Mouse (Mus musculus) forebrain, embryonic 10.5 days (tissue): ENCODE measurements at regions not wholly inside any gene's neighbourhood (a gene's known extent, or its start where the extent isn't known, plus 50 kb on each side); places are given as distances from the start of the nearest gene placed in this dataset.

ENCODE experiments used
- DNase-seq: peaks from one replicate; pipeline ENCODE4 v3.0.0-alpha.2; 2017; ENCODE audit warnings: low spot score; ENCODE audit errors: extremely low spot score
- H3K27ac ChIP-seq: fragments of 300-500 bp; sonication (generic); 2 replicates; pipeline ENCODE4 v1.5.1; 2016; ENCODE audit warnings: mild to moderate bottlenecking
- H3K27me3 ChIP-seq: fragments of 300-500 bp; sonication (generic); 2 replicates; pipeline ENCODE4 v1.6.1; 2016; ENCODE audit warnings: mild to moderate bottlenecking; ENCODE audit not compliant: poor library complexity, severe bottlenecking
- H3K36me3 ChIP-seq: fragments of 300-500 bp; sonication (generic); replicated peaks from 2 replicates; pipeline ENCODE4 v1.6.1; 2016; ENCODE audit warnings: mild to moderate bottlenecking, moderate library complexity
- H3K4me1 ChIP-seq: fragments of 300-500 bp; sonication (generic); 2 replicates; pipeline ENCODE4 v1.6.1; 2016
- H3K4me3 ChIP-seq: fragments of 300-500 bp; sonication (generic); 2 replicates; pipeline ENCODE4 v1.5.1; 2016; ENCODE audit warnings: mild to moderate bottlenecking, moderate library complexity
- H3K9me3 ChIP-seq: fragments of 300-500 bp; sonication (generic); 2 replicates; pipeline ENCODE4 v1.6.1; 2016; ENCODE audit warnings: mild to moderate bottlenecking, moderate library complexity
- WGBS: fragments of 180-500 bp; shearing (Covaris S2); methylation state at CpG from one replicate; pipeline ENCODE4 v1.1.7; 2016; 5-methylcytosine and 5-hydroxymethylcytosine counted together

- Histone ChIP-seq H3K9me3 (no peaks in the 10 kb centered on the region), H3K4me1 (peaks cover 21% of the 10 kb centered on the region), H3K36me3 (no peaks in the 10 kb centered on the region), H3K27me3 (0 out of 2 replicates have a peak, but pooled peaks cover 4% of the 10 kb centered on the region), H3K27ac (no peak overlapping the region), H3K4me3 (no peak overlapping the region)
- 29% methylated on average over 1 of the region's 1 CpGs for WGBS
- DNase-seq: no peak
Observed at GRCm38 (mm10) chr2:133994742-133995141, 442.8 kb downstream of the Bmp2 start.

GRCm38 (mm10) chr2:133994337-133994736 is 442.4 kb downstream of the Bmp2 start:
- Histone ChIP-seq H3K9me3 (no peaks in the 10 kb centered on the region), H3K4me1 (peaks cover 21% of the 10 kb centered on the region), H3K27me3 (0 out of 2 replicates have a peak, but pooled peaks cover 4% of the 10 kb centered on the region), H3K27ac (no peak overlapping the region), H3K4me3 (no peak overlapping the region), H3K36me3 (no peaks in the 10 kb centered on the region)
- WGBS: 83% methylated on average over 9 of the region's 9 CpGs
- no peak for DNase-seq

GRCm38 (mm10) chr2:133987671-133988070 is 435.7 kb downstream of the Bmp2 start:
- DNase-seq: no peak
- H3K4me3 ChIP-seq: no peak overlapping the region
- no peak overlapping the region for H3K27ac ChIP-seq
- H3K9me3 ChIP-seq: no peaks in the 10 kb centered on the region
- WGBS: 97% methylated on average over 1 of the region's 1 CpGs
- no peaks in the 10 kb centered on the region for H3K27me3 ChIP-seq
- H3K4me1 ChIP-seq: no peaks in the 10 kb centered on the region
- no peaks in the 10 kb centered on the region for H3K36me3 ChIP-seq
